Mouse (Mus musculus) heart, embryonic 13.5 days (tissue): Measurements from ENCODE around the gene Rac2. TPM values are rescaled to one million over a fixed set of nuclear protein-coding genes. Genes with fewer than 3 reads are reported as not detected.
A peak's percentile ranks its signal among the peaks of the same experiment; 100 is the strongest.

Experiments used
- ATAC-seq: fragments of 200-750 bp; cut with Nextera tagmentation; 2 replicates; pipeline ENCODE4 v1.8.0; 2017; ENCODE audit warnings: moderate TSS enrichment; ENCODE audit not compliant: insufficient number of reproducible peaks, low FRiP score, low TSS enrichment; ENCODE audit errors: extremely low read depth
- H3K27ac ChIP-seq: fragments of 300-500 bp; sonication (generic); replicated peaks from 2 replicates; pipeline ENCODE4 v1.5.1; 2015; ENCODE audit warnings: moderate library complexity, mild to moderate bottlenecking, inconsistent platforms
- H3K27me3 ChIP-seq: fragments of 300-500 bp; sonication (generic); replicated peaks from 2 replicates; pipeline ENCODE4 v1.6.1; 2015; ENCODE audit warnings: mild to moderate bottlenecking, inconsistent platforms
- H3K36me3 ChIP-seq: fragments of 300-500 bp; sonication (generic); 2 replicates; pipeline ENCODE4 v1.6.1; 2015; ENCODE audit warnings: mild to moderate bottlenecking, inconsistent platforms
- H3K4me1 ChIP-seq: fragments of 300-500 bp; sonication (generic); 2 replicates; pipeline ENCODE4 v1.6.1; 2015; ENCODE audit warnings: inconsistent platforms
- H3K4me2 ChIP-seq: fragments of 300-500 bp; sonication (generic); 2 replicates; pipeline ENCODE4 v1.6.1; 2015; ENCODE audit warnings: inconsistent platforms, mild to moderate bottlenecking, moderate library complexity
- H3K4me3 ChIP-seq: fragments of 300-500 bp; sonication (generic); 2 replicates; pipeline ENCODE4 v1.5.1; 2015; ENCODE audit warnings: moderate library complexity, mild to moderate bottlenecking, inconsistent platforms
- H3K9ac ChIP-seq: fragments of 300-500 bp; sonication (generic); 2 replicates; pipeline ENCODE4 v1.6.1; 2015; ENCODE audit warnings: inconsistent platforms, mild to moderate bottlenecking, moderate library complexity
- H3K9me3 ChIP-seq: fragments of 300-500 bp; sonication (generic); 2 replicates; pipeline ENCODE4 v1.6.1; 2016; ENCODE audit warnings: inconsistent platforms
- WGBS: fragments of 180-500 bp; shearing (Covaris S2); methylation state at CpG from one replicate; pipeline ENCODE4 v1.1.7; 2015; ENCODE audit warnings: mixed read lengths; 5-methylcytosine and 5-hydroxymethylcytosine counted together
- polyA plus RNA-seq: library from polyadenylated mRNA; unstranded; fragments of >200 nt; fragmentation: Nextera tagmentation; extraction: Ambion mirVana; gene quantifications from 2 replicates; pipeline ENCODE4 v1.2.1, GENCODE M21; 2015

The Rac2 gene
- polyA plus RNA-seq, 1 experiment from 2014 or later = 7.6 TPM

DNA sequence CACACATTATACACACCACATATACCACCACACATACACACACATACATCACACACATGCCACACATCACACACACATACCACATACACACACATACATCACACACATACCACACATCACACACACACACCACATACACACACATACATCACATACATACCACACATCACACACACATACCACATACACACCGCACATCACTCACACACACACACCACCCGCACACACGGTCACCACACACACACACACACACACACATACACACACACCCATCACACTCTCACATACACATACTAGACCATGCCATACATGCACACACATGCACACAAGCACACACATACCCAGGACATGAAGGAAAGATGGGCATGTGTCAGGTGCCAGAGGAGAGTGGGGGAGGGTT, 9.2 kb downstream of the Rac2 start:
- 96% methylated on average over 3 of the region's 3 CpGs for WGBS

DNA sequence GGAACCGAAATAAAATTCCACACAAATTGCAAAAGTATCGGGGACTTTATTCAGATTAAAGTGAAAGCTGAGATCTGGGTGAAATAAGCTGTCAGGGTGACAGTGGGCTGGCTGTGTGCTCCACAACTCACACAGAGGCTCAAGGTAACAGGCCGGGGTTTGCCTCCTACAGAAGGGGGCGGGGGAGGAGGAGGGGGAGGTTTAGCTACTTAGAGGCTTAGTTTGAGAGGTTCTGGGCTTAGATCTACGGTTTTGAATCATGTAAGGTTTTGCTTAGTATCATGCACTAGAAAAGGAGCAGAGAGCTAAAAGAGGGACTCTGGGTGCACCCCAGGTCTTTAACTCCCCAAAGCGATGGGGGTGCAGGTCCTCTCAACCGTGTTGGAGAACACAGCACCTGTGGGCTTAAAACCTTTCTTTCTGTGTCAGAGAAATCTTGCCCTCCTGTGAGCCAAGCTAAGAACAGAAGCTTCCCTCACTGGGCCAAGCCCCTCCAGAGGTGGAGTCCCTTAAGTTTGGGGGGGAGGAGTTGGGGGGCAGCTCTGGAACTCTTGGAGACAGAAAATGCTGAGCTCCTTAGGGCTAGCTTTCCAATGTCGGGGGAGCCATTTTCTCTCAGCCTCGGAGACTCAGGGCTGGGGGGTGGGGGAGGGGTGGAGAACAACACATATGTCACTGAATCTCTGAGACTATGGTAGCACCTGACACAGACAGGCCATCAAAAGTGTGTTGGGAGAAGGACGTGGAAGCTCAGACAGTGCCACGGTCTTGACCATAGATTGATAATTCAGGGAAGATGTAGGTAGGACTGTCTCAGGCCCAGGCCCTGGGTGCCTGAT, 13.2 kb downstream of the Rac2 start:
- Histone ChIP-seq H3K36me3 (no peaks in the 10 kb centered on the region), H3K9me3 (no peaks in the 10 kb centered on the region), H3K4me3 (no peak overlapping the region), H3K27ac (no peak overlapping the region), H3K4me1 (no peaks in the 10 kb centered on the region), H3K4me2 (no peak overlapping the region), H3K9ac (no peak overlapping the region), H3K27me3 (no peaks in the 10 kb centered on the region)
- WGBS = 60% methylated on average over 11 of the region's 11 CpGs
- ATAC-seq = no peak

More for the DNA sequence above, 9.2 kb downstream of the Rac2 start:
- Histone ChIP-seq H3K4me3 (no peak overlapping the region), H3K4me1 (no peaks in the 10 kb centered on the region), H3K27me3 (no peaks in the 10 kb centered on the region), H3K9ac (no peak overlapping the region), H3K4me2 (no peak overlapping the region), H3K9me3 (no peaks in the 10 kb centered on the region), H3K36me3 (no peaks in the 10 kb centered on the region), H3K27ac (no peak overlapping the region)
- ATAC-seq = no peak

- Histone ChIP-seq H3K4me2 (no peak overlapping the region), H3K27me3 (no peaks in the 10 kb centered on the region), H3K4me3 (no peak overlapping the region), H3K4me1 (no peaks in the 10 kb centered on the region), H3K9ac (no peak overlapping the region), H3K27ac (no peak overlapping the region), H3K9me3 (no peaks in the 10 kb centered on the region), H3K36me3 (no peaks in the 10 kb centered on the region)
- 52% methylated on average over 10 of the region's 10 CpGs for WGBS
- ATAC-seq = no peak
Measured at GRCm38 (mm10) chr15:78557693-78558535, 14.7 kb downstream of the Rac2 start.

GRCm38 (mm10) chr15:78554545-78555313, 17.9 kb downstream of the Rac2 start:
- 49% methylated on average over 25 of the region's 25 CpGs for WGBS

GRCm38 (mm10) chr15:78549189-78549734, 23.3 kb downstream of the Rac2 start:
- WGBS = 68% methylated on average over 4 of the region's 4 CpGs
- no peak overlapping the region for H3K4me2 ChIP-seq

More at GRCm38 (mm10) chr15:78554545-78555313, 17.9 kb downstream of the Rac2 start:
- ATAC-seq = no peak
- peak overlapping the region; percentile 2 for H3K4me3 ChIP-seq
- no peaks in the 10 kb centered on the region for H3K36me3 ChIP-seq
- no peaks in the 10 kb centered on the region for H3K4me1 ChIP-seq
- H3K27ac ChIP-seq = no peak overlapping the region
- no peaks in the 10 kb centered on the region for H3K27me3 ChIP-seq
- H3K4me2 ChIP-seq = peak overlapping the region; percentile 34
- H3K9me3 ChIP-seq = peaks cover 15% of the 10 kb centered on the region
- no peak overlapping the region for H3K9ac ChIP-seq

GRCm38 (mm10) chr15:78548711-78549110, 23.9 kb downstream of the Rac2 start:
- WGBS = 66% methylated on average over 8 of the region's 8 CpGs
- H3K9ac ChIP-seq = no peak overlapping the region
- peaks cover 20% of the 10 kb centered on the region for H3K4me1 ChIP-seq
- peaks cover 15% of the 10 kb centered on the region for H3K9me3 ChIP-seq
- ATAC-seq = no peak
- no peak overlapping the region for H3K27ac ChIP-seq
- peaks cover 26% of the 10 kb centered on the region for H3K27me3 ChIP-seq
- H3K36me3 ChIP-seq = no peaks in the 10 kb centered on the region
- H3K4me2 ChIP-seq = no peak overlapping the region
- no peak overlapping the region for H3K4me3 ChIP-seq

More at GRCm38 (mm10) chr15:78549189-78549734, 23.3 kb downstream of the Rac2 start:
- H3K9me3 ChIP-seq = peaks cover 15% of the 10 kb centered on the region
- H3K4me3 ChIP-seq = no peak overlapping the region
- no peak overlapping the region for H3K9ac ChIP-seq
- peaks cover 19% of the 10 kb centered on the region for H3K4me1 ChIP-seq
- no peaks in the 10 kb centered on the region for H3K36me3 ChIP-seq
- peaks cover 21% of the 10 kb centered on the region for H3K27me3 ChIP-seq
- H3K27ac ChIP-seq = no peak overlapping the region
- no peak for ATAC-seq

- no peaks in the 10 kb centered on the region for H3K36me3 ChIP-seq
- peaks cover 30% of the 10 kb centered on the region for H3K27me3 ChIP-seq
Measured at GRCm38 (mm10) chr15:78548336-78548665, 24.3 kb downstream of the Rac2 start.

DNA sequence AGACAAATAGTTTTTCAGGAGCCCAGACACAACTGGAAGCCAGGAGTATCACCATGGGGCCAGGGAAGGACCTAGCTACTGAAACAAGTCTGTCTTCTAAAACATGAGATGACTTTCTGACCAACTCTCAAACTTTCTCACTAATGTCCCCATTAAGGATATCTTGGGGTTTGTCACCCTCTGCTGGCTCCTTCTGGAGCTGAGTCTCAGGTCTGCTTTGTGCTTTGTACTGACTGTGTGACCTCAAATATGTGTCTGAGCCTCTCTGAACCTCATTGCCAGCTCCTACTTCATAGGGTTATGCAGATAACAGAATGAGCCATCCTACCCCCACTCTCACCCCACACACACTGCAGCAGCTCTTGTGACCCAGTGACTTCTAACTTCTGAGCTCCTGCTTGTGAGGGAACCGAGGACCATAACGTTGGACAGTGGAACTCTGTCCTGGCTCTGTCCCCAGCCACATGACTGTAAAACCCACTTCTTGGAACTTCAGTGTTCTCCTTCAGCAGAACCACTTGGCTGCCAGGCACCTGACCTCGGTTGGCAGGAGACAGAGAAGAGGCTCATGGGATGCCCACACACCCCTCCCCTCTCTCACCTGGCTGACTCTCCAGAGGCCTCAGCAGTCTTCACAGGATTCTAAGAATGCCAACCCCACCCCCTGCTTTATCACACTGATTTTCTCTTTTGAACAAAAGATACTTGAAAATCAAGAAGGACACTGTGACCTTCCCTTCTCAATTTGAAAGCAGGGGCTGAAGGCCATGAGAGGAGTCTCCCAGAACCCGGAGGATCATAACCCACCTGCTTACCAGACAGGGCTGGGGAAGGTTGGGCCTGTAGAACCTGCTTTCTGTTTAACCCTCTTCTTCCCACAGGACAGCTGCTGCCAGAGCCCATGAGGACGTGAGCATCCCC, 24.9 kb downstream of the Rac2 start:
- 38% methylated on average over 5 of the region's 5 CpGs for WGBS
- Histone ChIP-seq H3K27ac (no peak overlapping the region), H3K4me2 (no peak overlapping the region), H3K4me1 (peaks cover 26% of the 10 kb centered on the region), H3K9ac (0 out of 2 replicates have a peak overlapping the region, but pooled peaks have one; percentile 11), H3K9me3 (peaks cover 15% of the 10 kb centered on the region), H3K4me3 (no peak overlapping the region), H3K36me3 (no peaks in the 10 kb centered on the region), H3K27me3 (peaks cover 33% of the 10 kb centered on the region)
- ATAC-seq = no peak

More at GRCm38 (mm10) chr15:78548336-78548665, 24.3 kb downstream of the Rac2 start:
- 16% methylated on average over 3 of the region's 3 CpGs for WGBS
- ATAC-seq = no peak
- Histone ChIP-seq H3K27ac (no peak overlapping the region), H3K4me3 (no peak overlapping the region), H3K9me3 (peaks cover 15% of the 10 kb centered on the region), H3K4me1 (peaks cover 20% of the 10 kb centered on the region), H3K9ac (no peak overlapping the region), H3K4me2 (no peak overlapping the region)

DNA sequence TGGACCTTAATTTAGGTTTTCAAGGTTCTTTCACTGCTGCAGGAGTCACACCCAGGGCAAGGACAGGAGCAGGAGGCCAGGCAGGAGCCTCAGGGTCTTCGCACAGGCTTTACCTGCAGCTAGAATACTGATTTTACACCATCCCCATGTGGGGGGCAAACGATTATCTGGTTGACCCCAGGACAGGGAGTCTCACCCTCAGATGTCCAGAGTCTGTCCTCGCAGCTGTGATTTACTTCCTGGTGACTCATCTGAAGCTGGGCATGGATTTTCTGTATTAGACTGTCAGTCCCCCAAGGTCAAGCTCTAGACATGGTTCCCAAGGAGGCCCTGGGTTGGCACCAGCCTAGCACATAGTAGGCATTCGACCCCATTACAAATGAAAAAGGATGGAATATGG, 26.5 kb downstream of the Rac2 start:
- Histone ChIP-seq H3K36me3 (no peaks in the 10 kb centered on the region), H3K4me2 (no peak overlapping the region), H3K4me3 (no peak overlapping the region), H3K9ac (no peak overlapping the region), H3K27me3 (peaks cover 33% of the 10 kb centered on the region), H3K9me3 (peaks cover 6% of the 10 kb centered on the region; the same call in 1 of the 2 replicates), H3K27ac (no peak overlapping the region), H3K4me1 (peaks cover 42% of the 10 kb centered on the region)
- no peak for ATAC-seq
- 63% methylated on average over 4 of the region's 4 CpGs for WGBS

GRCm38 (mm10) chr15:78544561-78545001, 28.0 kb downstream of the Rac2 start, which contains the start of gene Sstr3:
Gene Sstr3, minus strand, starts transcription at chr15:78544685.
- H3K4me2 ChIP-seq = no peak within 1 kb of the TSS

More at GRCm38 (mm10) chr15:78544561-78545001, 28.0 kb downstream of the Rac2 start, which contains the start of gene Sstr3:
- no peaks in the 10 kb centered on the region for H3K36me3 ChIP-seq
- H3K9me3 ChIP-seq = no peaks in the 10 kb centered on the region
- no peak for ATAC-seq
- H3K4me1 ChIP-seq = peaks cover 43% of the 10 kb centered on the region
- H3K27me3 ChIP-seq = peaks cover 41% of the 10 kb centered on the region
- WGBS = 15% methylated on average over 14 of the region's 14 CpGs
- H3K9ac ChIP-seq = peak within 1 kb of the TSS; percentile 50
- no peak within 1 kb of the TSS for H3K4me3 ChIP-seq
- H3K27ac ChIP-seq = no peak within 1 kb of the TSS
